Mouse (Mus musculus): ENCODE measurements at regions not wholly inside any gene's neighbourhood (a gene's known extent, or its start where the extent isn't known, plus 50 kb on each side); places are given as distances from the start of the nearest gene placed in this dataset.

- no peak for TF ChIP-seq CTCF (IDR thresholded peaks at IDR 0.05)
- H3K27ac ChIP-seq, result no peak overlapping the region
- DNase-seq (ENCODE audit: extremely low spot score in 1 of 2, low spot score in 2 of 2), result no peak
- no peak overlapping the region for H3K4me3 ChIP-seq
- intact Hi-C loops (cut with DNase I), result no loop called here
These were observed 51.2 kb upstream of the Fbxo11 start for GRCm38 (mm10) chr17:88116321-88116720.

- no peak for DNase-seq (ENCODE audit: extremely low spot score in 1 of 2, low spot score in 2 of 2)
- Histone ChIP-seq H3K27ac (no peak overlapping the region), H3K4me3 (no peak overlapping the region)
- TF ChIP-seq CTCF (IDR thresholded peaks at IDR 0.05), result no peak
- intact Hi-C loops (cut with DNase I), result no loop called here
These were observed 53.6 kb upstream of the Fbxo11 start for GRCm38 (mm10) chr17:88118714-88119113.

- intact Hi-C loops (cut with DNase I), result no loop called here
- no peak for DNase-seq (ENCODE audit: extremely low spot score in 1 of 2, low spot score in 2 of 2)
- no peak for TF ChIP-seq CTCF (IDR thresholded peaks at IDR 0.05)
- H3K4me3 ChIP-seq, result no peak overlapping the region
- no peak overlapping the region for H3K27ac ChIP-seq
These were observed 58.6 kb upstream of the Fbxo11 start for GRCm38 (mm10) chr17:88123711-88124110.

GRCm38 (mm10) chr17:88127126-88127525 is 62.0 kb upstream of the Fbxo11 start:
- Histone ChIP-seq H3K27ac (no peak overlapping the region), H3K4me3 (no peak overlapping the region)
- no peak for TF ChIP-seq CTCF (IDR thresholded peaks at IDR 0.05)
- intact Hi-C loops (cut with DNase I), result no loop called here
- no peak for DNase-seq (ENCODE audit: extremely low spot score in 1 of 2, low spot score in 2 of 2)

- no peak overlapping the region for H3K27ac ChIP-seq
- DNase-seq (ENCODE audit: extremely low spot score in 1 of 2, low spot score in 2 of 2), result no peak
- H3K4me3 ChIP-seq, result no peak overlapping the region
- TF ChIP-seq CTCF (IDR thresholded peaks at IDR 0.05), result no peak
- intact Hi-C loops (cut with DNase I), result no loop called here
These were observed 66.2 kb upstream of the Fbxo11 start for GRCm38 (mm10) chr17:88131297-88131696.

- no peak for DNase-seq (ENCODE audit: extremely low spot score in 1 of 2, low spot score in 2 of 2)
- H3K27ac ChIP-seq, result no peak overlapping the region
- intact Hi-C loops (cut with DNase I), result no loop called here
- no peak overlapping the region for H3K4me3 ChIP-seq
- TF ChIP-seq CTCF (IDR thresholded peaks at IDR 0.05), result no peak
These were observed 66.9 kb upstream of the Fbxo11 start for GRCm38 (mm10) chr17:88131980-88132379.

GRCm38 (mm10) chr17:88132601-88133346 is 67.7 kb upstream of the Fbxo11 start:
- H3K27ac ChIP-seq, result no peak overlapping the region
- no peak for DNase-seq (ENCODE audit: extremely low spot score in 1 of 2, low spot score in 2 of 2)
- no peak for TF ChIP-seq CTCF (IDR thresholded peaks at IDR 0.05)
- no peak overlapping the region for H3K4me3 ChIP-seq
- intact Hi-C loops (cut with DNase I), result no loop called here

- Histone ChIP-seq H3K27ac (no peak overlapping the region), H3K4me3 (no peak overlapping the region)
- intact Hi-C loops (cut with DNase I), result no loop called here
- TF ChIP-seq CTCF (IDR thresholded peaks at IDR 0.05), result no peak
- DNase-seq (ENCODE audit: extremely low spot score in 1 of 2, low spot score in 2 of 2), result no peak
These were observed 69.5 kb upstream of the Fbxo11 start for GRCm38 (mm10) chr17:88134546-88134945.

- DNase-seq (ENCODE audit: extremely low spot score in 1 of 2, low spot score in 2 of 2), result no peak
- Histone ChIP-seq H3K4me3 (no peak overlapping the region), H3K27ac (no peak overlapping the region)
- TF ChIP-seq CTCF (IDR thresholded peaks at IDR 0.05), result no peak
- intact Hi-C loops (cut with DNase I), result no loop called here
These were observed 76.4 kb upstream of the Fbxo11 start for GRCm38 (mm10) chr17:88141538-88141937.

GRCm38 (mm10) chr17:88142003-88142402 is 76.9 kb upstream of the Fbxo11 start:
- DNase-seq (ENCODE audit: extremely low spot score in 1 of 2, low spot score in 2 of 2), result no peak
- intact Hi-C loops (cut with DNase I), result no loop called here

GRCm38 (mm10) chr17:88142809-88143208 is 77.7 kb upstream of the Fbxo11 start:
- H3K27ac ChIP-seq, result no peak overlapping the region
- no peak for TF ChIP-seq CTCF (IDR thresholded peaks at IDR 0.05)
- no peak overlapping the region for H3K4me3 ChIP-seq
- intact Hi-C loops (cut with DNase I), result no loop called here
- no peak for DNase-seq (ENCODE audit: extremely low spot score in 1 of 2, low spot score in 2 of 2)

More at GRCm38 (mm10) chr17:88142003-88142402, 76.9 kb upstream of the Fbxo11 start:
- TF ChIP-seq CTCF (IDR thresholded peaks at IDR 0.05), result no peak
- no peak overlapping the region for H3K27ac ChIP-seq
- H3K4me3 ChIP-seq, result no peak overlapping the region

- intact Hi-C loops (cut with DNase I), result no loop called here
- no peak for DNase-seq (ENCODE audit: extremely low spot score in 1 of 2, low spot score in 2 of 2)
- TF ChIP-seq CTCF (IDR thresholded peaks at IDR 0.05), result no peak
- no peak overlapping the region for H3K4me3 ChIP-seq
- H3K27ac ChIP-seq, result no peak overlapping the region
These were observed 78.4 kb upstream of the Fbxo11 start for GRCm38 (mm10) chr17:88143378-88143943.

GRCm38 (mm10) chr17:88158550-88158949 is 93.5 kb upstream of the Fbxo11 start:
- Histone ChIP-seq H3K4me3 (no peak overlapping the region), H3K27ac (no peak overlapping the region)
- no peak for DNase-seq (ENCODE audit: extremely low spot score in 1 of 2, low spot score in 2 of 2)
- no peak for TF ChIP-seq CTCF (IDR thresholded peaks at IDR 0.05)
- intact Hi-C loops (cut with DNase I), result no loop called here
